Mouse (Mus musculus) bone marrow, adult 2 months (tissue): ENCODE results near the gene Rgs17.

Experiments
- CTCF ChIP-seq: fragments of 200-500 bp; IDR thresholded peaks from 2 replicates; pipeline ENCODE4 v1.5.1; 2011; ENCODE audit warnings: low read length, control low read depth; ENCODE audit not compliant: control insufficient read depth, insufficient read depth
- POLR2A ChIP-seq: fragments of 200-500 bp; IDR thresholded peaks from 2 replicates; pipeline ENCODE4 v1.6.1; 2011; ENCODE audit warnings: low read depth, mild to moderate bottlenecking, control low read depth, low read length, borderline replicate concordance; ENCODE audit not compliant: control insufficient read depth

DNA sequence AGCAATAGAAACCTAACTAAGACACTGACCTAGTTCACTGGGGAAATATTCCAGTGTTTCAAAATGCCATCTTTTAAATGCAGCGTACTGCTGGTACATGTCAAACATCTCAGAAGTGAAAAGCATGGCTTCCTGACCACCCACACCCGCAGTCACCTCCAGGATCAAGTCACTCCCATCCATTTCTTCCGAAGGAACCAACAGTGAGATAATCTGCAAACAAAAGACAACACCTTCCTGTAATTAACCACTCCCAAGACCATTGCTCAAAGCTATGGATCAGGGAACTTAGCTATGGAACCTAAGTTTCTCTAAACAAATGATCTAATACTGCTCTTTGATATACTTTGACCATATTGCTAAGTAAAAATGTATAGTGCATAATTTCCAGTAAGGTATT lies 103.4 kb downstream of the Rgs17 start:
- TF ChIP-seq POLR2A (no peak), CTCF (no peak)
